Mouse (Mus musculus) MEL (cell line): ENCODE measurements around the gene Irf2bp1. TPM values are rescaled to one million over a fixed set of nuclear protein-coding genes. Genes with fewer than 3 reads are reported as not detected.

Source experiments
- DNase-seq: peaks from one replicate; pipeline ENCODE4 v3.0.0; 2011; ENCODE audit warnings: low read depth, low spot score
- H3K27ac ChIP-seq: 2 replicates; pipeline ENCODE4 v1.5.1; 2012; ENCODE audit warnings: low read depth, mild to moderate bottlenecking, control low read depth, low read length, moderate library complexity; ENCODE audit not compliant: control insufficient read depth
- H3K27me3 ChIP-seq, 2 experiments: fragments of 150-350 bp in 1 of 2; sonication (generic) in 1 of 2; 2 replicates each; pipeline ENCODE4 v1.6.1; 2012; ENCODE audit warnings: low read length in 2 of 2, mild to moderate bottlenecking in 2 of 2, improper control_type of control experiment in 1 of 2, moderate library complexity in 1 of 2; ENCODE audit not compliant: insufficient read depth in 2 of 2, control insufficient read depth in 1 of 2
- H3K36me3 ChIP-seq, 2 experiments: 2 replicates each; pipeline ENCODE4 v1.6.1; 2012 to 2014; ENCODE audit warnings: low read length in 2 of 2, improper control_type of control experiment in 1 of 2, inconsistent platforms in 1 of 2, mild to moderate bottlenecking in 1 of 2; ENCODE audit not compliant: insufficient read depth in 2 of 2, control insufficient read depth in 1 of 2
- H3K4me1 ChIP-seq, 2 experiments: fragments of 150-350 bp in 1 of 2; sonication (generic) in 1 of 2; 2 replicates each; pipeline ENCODE4 v1.6.1; 2012; ENCODE audit warnings: low read length in 2 of 2, improper control_type of control experiment in 1 of 2, mild to moderate bottlenecking in 1 of 2; ENCODE audit not compliant: insufficient read depth in 2 of 2, control insufficient read depth in 1 of 2
- H3K4me3 ChIP-seq, 2 experiments: fragments of 150-350 bp in 1 of 2; sonication (generic) in 1 of 2; 2 replicates each; pipeline ENCODE4 v1.5.1; 2012; ENCODE audit warnings: low read depth in 2 of 2, low read length in 2 of 2, mild to moderate bottlenecking in 2 of 2, moderate library complexity in 2 of 2, control low read depth in 1 of 2, improper control_type of control experiment in 1 of 2; ENCODE audit not compliant: control insufficient read depth in 1 of 2, insufficient read depth in 1 of 2
- H3K79me2 ChIP-seq: 2 replicates; pipeline ENCODE4 v1.6.1; 2012; ENCODE audit warnings: mild to moderate bottlenecking, low read length, moderate library complexity; ENCODE audit not compliant: control insufficient read depth, poor library complexity, insufficient read depth
- H3K9ac ChIP-seq: 2 replicates; pipeline ENCODE4 v1.6.1; 2012; ENCODE audit warnings: low read depth, mild to moderate bottlenecking, control low read depth, low read length, moderate library complexity; ENCODE audit not compliant: control insufficient read depth, poor library complexity, severe bottlenecking
- H3K9me3 ChIP-seq: fragments of 150-350 bp; sonication (generic); replicated peaks from 2 replicates; pipeline ENCODE4 v1.6.1; 2012; ENCODE audit warnings: mild to moderate bottlenecking, low read length, improper control_type of control experiment, moderate library complexity; ENCODE audit not compliant: insufficient read depth
- BHLHE40 ChIP-seq: IDR thresholded peaks from 2 replicates; pipeline ENCODE4 v1.6.1; 2012; ENCODE audit warnings: low read depth, mild to moderate bottlenecking, inconsistent platforms, low read length, improper control_type of control experiment, borderline replicate concordance
- CHD2 ChIP-seq: IDR thresholded peaks from 2 replicates; pipeline ENCODE4 v1.6.1; 2011; ENCODE audit warnings: low read length, improper control_type of control experiment
- E2F4 ChIP-seq: IDR thresholded peaks from 2 replicates; pipeline ENCODE4 v1.6.1; 2011; ENCODE audit warnings: low read depth, low read length, improper control_type of control experiment, borderline replicate concordance
- ETS1 ChIP-seq: IDR thresholded peaks from 2 replicates; pipeline ENCODE4 v1.6.1; 2012; ENCODE audit warnings: low read depth, mild to moderate bottlenecking, inconsistent platforms, low read length, improper control_type of control experiment, moderate library complexity
- GATA1 ChIP-seq: IDR thresholded peaks from 2 replicates; pipeline ENCODE4 v1.6.1; 2011; ENCODE audit warnings: low read depth, low read length, improper control_type of control experiment
- KAT2A ChIP-seq: conservative IDR thresholded peaks from 2 replicates; pipeline ENCODE4 v1.6.1; 2012; ENCODE audit warnings: low read depth, low read length, improper control_type of control experiment, inconsistent platforms
- MAZ ChIP-seq: IDR thresholded peaks from 2 replicates; pipeline ENCODE4 v1.6.1; 2012; ENCODE audit warnings: low read depth, mild to moderate bottlenecking, inconsistent platforms, low read length, improper control_type of control experiment
- MEF2A ChIP-seq: IDR thresholded peaks from 2 replicates; pipeline ENCODE4 v1.6.1; 2014; ENCODE audit warnings: low read depth, mild to moderate bottlenecking, inconsistent platforms, low read length, improper control_type of control experiment; ENCODE audit not compliant: poor library complexity, insufficient replicate concordance, severe bottlenecking; ENCODE audit errors: extremely low read depth
- MXI1 ChIP-seq: IDR thresholded peaks from 2 replicates; pipeline ENCODE4 v1.6.1; 2011; ENCODE audit warnings: mild to moderate bottlenecking, low read depth, low read length, improper control_type of control experiment
- NELFE ChIP-seq: IDR thresholded peaks from 2 replicates; pipeline ENCODE4 v1.6.1; 2011; ENCODE audit warnings: low read depth, low read length, improper control_type of control experiment
- POLR2A ChIP-seq, 2 experiments: IDR thresholded peaks; 2 replicates each; pipeline ENCODE4 v1.6.1; 2011 to 2012; ENCODE audit warnings: low read length in 2 of 2, mild to moderate bottlenecking in 2 of 2, control low read depth in 1 of 2, improper control_type of control experiment in 1 of 2, low read depth in 1 of 2, moderate library complexity in 1 of 2; ENCODE audit not compliant: control insufficient read depth in 1 of 2, insufficient read depth in 1 of 2, poor library complexity in 1 of 2
- POLR2AphosphoS2 ChIP-seq: IDR thresholded peaks from 2 replicates; pipeline ENCODE4 v1.6.1; 2011; ENCODE audit warnings: low read length, improper control_type of control experiment
- RCOR1 ChIP-seq: IDR thresholded peaks from 2 replicates; pipeline ENCODE4 v1.6.1; 2012; ENCODE audit warnings: low read depth, mild to moderate bottlenecking, inconsistent platforms, low read length, improper control_type of control experiment
- TCF12 ChIP-seq: IDR thresholded peaks from 2 replicates; pipeline ENCODE4 v1.6.1; 2014; ENCODE audit warnings: low read depth, mild to moderate bottlenecking, inconsistent platforms, low read length, improper control_type of control experiment, moderate library complexity
- USF2 ChIP-seq, 2 experiments: IDR thresholded peaks; 2 replicates each; pipeline ENCODE4 v1.6.1; 2011 to 2012; ENCODE audit warnings: improper control_type of control experiment in 2 of 2, low read length in 2 of 2, borderline replicate concordance in 1 of 2, inconsistent platforms in 1 of 2, low read depth in 1 of 2, mild to moderate bottlenecking in 1 of 2; ENCODE audit not compliant: insufficient read depth in 1 of 2
- ZNF384 ChIP-seq: IDR thresholded peaks from 2 replicates; pipeline ENCODE4 v1.6.1; 2012; ENCODE audit warnings: low read depth, mild to moderate bottlenecking, inconsistent platforms, low read length, improper control_type of control experiment
- polyA plus RNA-seq, 2 experiments: library from polyadenylated mRNA; stranded (reverse) in 1 of 2; unstranded in 1 of 2; fragments of >175 nt in 1 of 2; fragments of >200 nt in 1 of 2; gene quantifications; 2 replicates each; pipeline versions ENCODE4 v1.2.1 to v1.2.4; 2012; ENCODE audit warnings: low replicate concordance in 2 of 2, low read depth in 1 of 2; ENCODE audit not compliant: insufficient read length in 2 of 2, insufficient read depth in 1 of 2, missing spikeins in 1 of 2
- total RNA-seq: library from RNA; depleted of rRNA; stranded (reverse); fragments of 300-350 nt; gene quantifications from 2 replicates; pipeline ENCODE4 v1.2.3, GENCODE M21; 2012; rRNA removed

The Irf2bp1 gene
- total and polyA plus RNA-seq, 3 experiments: 33.1 to 41.1 TPM; not detected in 1

DNA sequence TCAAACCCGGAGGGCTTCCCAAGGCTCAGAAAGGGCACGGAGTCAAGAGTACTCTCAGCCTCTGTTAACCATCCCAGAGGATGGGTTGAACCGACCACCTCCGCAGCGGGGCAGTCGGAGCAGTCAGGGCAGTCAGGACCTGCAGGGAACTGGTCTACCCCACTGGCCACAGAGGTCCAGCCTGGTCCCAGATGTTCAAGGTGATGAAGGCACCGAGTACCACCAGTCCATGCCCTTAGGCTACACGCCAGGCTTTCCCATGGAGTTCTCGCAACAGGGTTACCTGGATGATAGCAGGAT lies 50.9 kb downstream of the Irf2bp1 start:
- Histone ChIP-seq H3K36me3 (no peaks in the 10 kb centered on the region), H3K4me1 (no peaks in the 10 kb centered on the region)

GRCm38 (mm10) chr7:19055108-19055507 lies 51.3 kb downstream of the Irf2bp1 start:
- Histone ChIP-seq H3K9me3 (no peaks in the 10 kb centered on the region), H3K4me3 (no peak overlapping the region), H3K79me2 (no peaks in the 10 kb centered on the region), H3K36me3 (no peaks in the 10 kb centered on the region), H3K4me1 (no peaks in the 10 kb centered on the region), H3K27me3 (no peaks in the 10 kb centered on the region), H3K9ac (no peak overlapping the region), H3K27ac (no peak overlapping the region)
- no peak for DNase-seq
- TF ChIP-seq E2F4: no peak
- TF ChIP-seq ZNF384: no peak
- TF ChIP-seq KAT2A: no peak
- no peak for TF ChIP-seq CHD2
- no peak for TF ChIP-seq POLR2AphosphoS2
- TF ChIP-seq ETS1: no peak

More for the DNA sequence above, 50.9 kb downstream of the Irf2bp1 start:
- Histone ChIP-seq H3K79me2 (no peaks in the 10 kb centered on the region), H3K27me3 (no peaks in the 10 kb centered on the region), H3K27ac (no peak overlapping the region), H3K9me3 (no peaks in the 10 kb centered on the region), H3K4me3 (no peak overlapping the region), H3K9ac (no peak overlapping the region)
- TF ChIP-seq POLR2A (IDR thresholded peaks at IDR 0.05; ENCODE audit: control insufficient read depth in 1 of 2, insufficient read depth in 1 of 2, low read depth in 1 of 2, low read length in 2 of 2, poor library complexity in 1 of 2): no peak
- no peak for TF ChIP-seq ETS1
- no peak for TF ChIP-seq TCF12
- no peak for TF ChIP-seq USF2 (IDR thresholded peaks at IDR 0.05; ENCODE audit: borderline replicate concordance in 1 of 2, insufficient read depth in 1 of 2, low read depth in 1 of 2, low read length in 2 of 2)
- TF ChIP-seq MXI1: no peak
- TF ChIP-seq RCOR1: no peak
- TF ChIP-seq NELFE: no peak
- TF ChIP-seq ZNF384: no peak
- no peak for TF ChIP-seq MAZ
- TF ChIP-seq GATA1: no peak
- no peak for TF ChIP-seq MEF2A
- TF ChIP-seq BHLHE40: no peak
- no peak for DNase-seq

Other genes with a start within 250 kb of the Irf2bp1 start
- not detected in 2 replicates for gene Psg19, start 205.5 kb upstream of the Irf2bp1 start, total RNA-seq
- under 1 TPM in 1 of 2 experiments, not detected in 1; 0.04 TPM for gene Psg19, start 205.5 kb upstream of the Irf2bp1 start, polyA plus RNA-seq
- not detected in 2 replicates for gene Psg17, start 182.4 kb upstream of the Irf2bp1 start, total RNA-seq
- not detected for gene Psg17, start 182.4 kb upstream of the Irf2bp1 start, polyA plus RNA-seq
- 0.08 TPM in 1 of 2 replicates, not detected in the other for gene Mill2, start 164.1 kb upstream of the Irf2bp1 start, total RNA-seq
- gene Mill2, start 164.1 kb upstream of the Irf2bp1 start, polyA plus RNA-seq: under 1 TPM in 1 of 2 experiments, not detected in 1; 0.13 TPM
- gene Pglyrp1, start 132.7 kb upstream of the Irf2bp1 start, total RNA-seq: not detected in 2 replicates
- under 1 TPM in 1 of 2 experiments, not detected in 1; 0.33 TPM for gene Pglyrp1, start 132.7 kb upstream of the Irf2bp1 start, polyA plus RNA-seq
- 19.7 TPM in 2 replicates for gene Ccdc61, start 93.6 kb upstream of the Irf2bp1 start, total RNA-seq
- 10 to 100 TPM in 1 of 2 experiments, not detected in 1; 69.8 TPM for gene Ccdc61, start 93.6 kb upstream of the Irf2bp1 start, polyA plus RNA-seq
- 0.03 and 0.04 TPM in 2 replicates for gene Nova2, start 78.2 kb upstream of the Irf2bp1 start, total RNA-seq
- under 1 TPM in 1 of 2 experiments, not detected in 1; 0.22 TPM for gene Nova2, start 78.2 kb upstream of the Irf2bp1 start, polyA plus RNA-seq
- not detected in 2 replicates for gene Nanos2, start 16.6 kb upstream of the Irf2bp1 start, total RNA-seq
- gene Nanos2, start 16.6 kb upstream of the Irf2bp1 start, polyA plus RNA-seq: not detected
- 0.95 and 1.2 TPM in 2 replicates for gene Mypop, start 12.8 kb upstream of the Irf2bp1 start, total RNA-seq
- 1 to 10 TPM in 1 of 2 experiments, not detected in 1; 6.5 TPM for gene Mypop, start 12.8 kb upstream of the Irf2bp1 start, polyA plus RNA-seq
- not detected in 2 replicates for gene Foxa3, start 19.5 kb downstream of the Irf2bp1 start, total RNA-seq
- not detected for gene Foxa3, start 19.5 kb downstream of the Irf2bp1 start, polyA plus RNA-seq
- gene Sympk, start 20.3 kb downstream of the Irf2bp1 start, total RNA-seq: 108 and 122 TPM in 2 replicates
- 100 to 1,000 TPM in 1 of 2 experiments, not detected in 1; 226 TPM for gene Sympk, start 20.3 kb downstream of the Irf2bp1 start, polyA plus RNA-seq
- 0.16 and 0.23 TPM in 2 replicates for gene Rsph6a, start 50.6 kb downstream of the Irf2bp1 start, total RNA-seq
- gene Rsph6a, start 50.6 kb downstream of the Irf2bp1 start, polyA plus RNA-seq: under 1 TPM in 1 of 2 experiments, not detected in 1; 0.04 TPM
- 18.3 and 19.4 TPM in 2 replicates for gene Dmwd, start 72.2 kb downstream of the Irf2bp1 start, total RNA-seq
- gene Dmwd, start 72.2 kb downstream of the Irf2bp1 start, polyA plus RNA-seq: 10 to 100 TPM; 51.5 to 70.3 TPM
- 4.1 and 5.4 TPM in 2 replicates for gene Dmpk, start 79.8 kb downstream of the Irf2bp1 start, total RNA-seq
- 10 to 100 TPM in 1 of 2 experiments, not detected in 1; 29.3 TPM for gene Dmpk, start 79.8 kb downstream of the Irf2bp1 start, polyA plus RNA-seq
- 2.7 and 3.0 TPM in 2 replicates for gene Six5, start 90.5 kb downstream of the Irf2bp1 start, total RNA-seq
- gene Six5, start 90.5 kb downstream of the Irf2bp1 start, polyA plus RNA-seq: 1 to 10 TPM in 1 of 2 experiments, not detected in 1; 7.7 TPM
- gene Gm4969, start 114.3 kb downstream of the Irf2bp1 start, total RNA-seq: not detected in 2 replicates
- gene Gm4969, start 114.3 kb downstream of the Irf2bp1 start, polyA plus RNA-seq: not detected
- gene Fbxo46, start 115.8 kb downstream of the Irf2bp1 start, total RNA-seq: 11.5 and 13.7 TPM in 2 replicates
- 10 to 100 TPM in 1 of 2 experiments, not detected in 1; 10.1 TPM for gene Fbxo46, start 115.8 kb downstream of the Irf2bp1 start, polyA plus RNA-seq
- 3.1 and 3.4 TPM in 2 replicates for gene Qpctl, start 145.2 kb downstream of the Irf2bp1 start, total RNA-seq
- gene Qpctl, start 145.2 kb downstream of the Irf2bp1 start, polyA plus RNA-seq: 1 to 10 TPM in 1 of 2 experiments, not detected in 1; 6.5 TPM
- gene Snrpd2, start 145.7 kb downstream of the Irf2bp1 start, total RNA-seq: 333 and 345 TPM in 2 replicates
- 100 to 1,000 TPM in 1 of 2 experiments, not detected in 1; 234 TPM for gene Snrpd2, start 145.7 kb downstream of the Irf2bp1 start, polyA plus RNA-seq
- gene Gipr, start 162.1 kb downstream of the Irf2bp1 start, total RNA-seq: 0.49 and 0.65 TPM in 2 replicates
- gene Gipr, start 162.1 kb downstream of the Irf2bp1 start, polyA plus RNA-seq: 1 to 10 TPM in 1 of 2 experiments, not detected in 1; 2.1 TPM
- gene Eml2, start 172.4 kb downstream of the Irf2bp1 start, total RNA-seq: 22.0 and 25.1 TPM in 2 replicates
- gene Eml2, start 172.4 kb downstream of the Irf2bp1 start, polyA plus RNA-seq: 10 to 100 TPM in 1 of 2 experiments, not detected in 1; 43.6 TPM
- gene Gpr4, start 208.5 kb downstream of the Irf2bp1 start, total RNA-seq: 0.07 and 0.19 TPM in 2 replicates
- under 1 TPM in 1 of 2 experiments, not detected in 1; 0.15 TPM for gene Gpr4, start 208.5 kb downstream of the Irf2bp1 start, polyA plus RNA-seq
- gene Opa3, start 224.3 kb downstream of the Irf2bp1 start, total RNA-seq: 16.3 and 18.5 TPM in 2 replicates
- 10 to 100 TPM; 37.2 to 85.4 TPM for gene Opa3, start 224.3 kb downstream of the Irf2bp1 start, polyA plus RNA-seq